Mouse (Mus musculus): ENCODE measurements around the gene Trp73.

Gene Trp73

DNA sequence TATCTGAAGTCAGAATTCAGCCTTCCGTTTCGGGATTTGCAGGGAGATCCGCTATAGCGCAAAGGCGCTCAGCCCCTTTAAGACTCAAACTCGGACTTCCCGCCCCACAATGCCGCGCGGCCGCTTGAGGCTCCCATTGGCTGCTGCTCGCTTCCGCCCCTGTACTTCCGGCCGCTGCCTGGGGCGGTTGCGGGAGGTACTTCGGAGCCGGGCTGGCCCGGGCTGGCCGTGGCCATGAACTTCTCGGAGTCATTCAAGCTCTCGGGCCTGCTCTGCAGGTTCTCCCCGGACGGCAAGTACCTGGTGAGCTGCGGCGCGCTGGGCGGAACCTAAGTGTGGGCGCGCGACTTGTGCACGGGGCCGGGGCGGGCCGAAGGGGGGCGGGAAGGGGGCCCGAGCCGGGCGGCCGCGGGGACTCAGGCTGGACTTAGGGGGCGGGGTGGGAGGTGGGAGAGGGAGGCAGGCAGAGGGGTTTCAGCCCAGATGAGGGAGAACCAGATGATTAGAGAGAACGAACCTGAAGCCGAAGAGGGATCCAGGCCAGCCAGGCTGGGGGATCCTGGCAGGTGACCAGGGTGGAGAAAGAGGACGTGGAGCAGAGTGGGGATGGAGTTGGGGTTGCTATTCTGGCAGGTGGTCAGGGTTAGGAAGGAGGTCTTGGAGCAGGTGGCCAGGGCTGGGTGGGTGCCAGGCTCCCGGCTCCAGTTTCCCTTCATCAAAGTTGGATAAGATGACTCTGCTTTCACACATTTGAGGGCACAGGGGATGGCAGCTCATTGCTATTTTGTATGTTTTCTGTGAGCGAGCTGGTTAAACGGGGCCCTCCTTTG lies 2.4 kb upstream of the Trp73 start, which contains the start of gene Wrap73:
Gene Wrap73 (plus strand): TSS at position 162 of the 830 bp plus-strand sequence.
- peak; percentile 87 for DNase-seq (ENCODE audit: low read depth, low spot score)

- no peak for DNase-seq (ENCODE audit: low read depth, low spot score)
Measured at GRCm38 (mm10) chr4:154141009-154141867, 1.2 kb upstream of the Trp73 start.

GRCm38 (mm10) chr4:154140213-154141008 lies 403 bp upstream of the Trp73 start:
- no peak for DNase-seq (ENCODE audit: low read depth, low spot score)

- no peak for DNase-seq (ENCODE audit: low read depth, low spot score)
Measured at GRCm38 (mm10) chr4:154139671-154140181, 282 bp downstream of the Trp73 start.

DNA sequence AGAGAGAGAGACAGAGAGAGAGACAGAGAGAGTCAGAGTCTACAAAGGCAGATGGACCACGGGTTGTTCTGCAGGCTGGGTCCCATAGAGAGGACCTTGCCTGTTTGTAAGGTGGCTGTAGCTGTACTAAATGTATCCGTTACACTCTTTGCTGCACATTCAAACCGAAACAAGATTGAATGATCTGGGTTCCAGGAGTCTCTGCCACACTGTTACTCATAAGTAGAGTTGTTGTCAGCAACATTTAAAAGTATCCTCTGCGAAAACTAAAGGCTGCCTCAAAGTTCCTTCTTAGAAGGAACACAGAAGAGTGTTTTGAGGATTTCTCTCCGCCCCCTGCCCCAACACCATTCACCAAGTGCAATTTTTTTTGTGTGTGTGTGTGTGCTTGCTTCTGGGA lies 2.9 kb downstream of the Trp73 start:
- no peak for DNase-seq (ENCODE audit: low read depth, low spot score)

DNA sequence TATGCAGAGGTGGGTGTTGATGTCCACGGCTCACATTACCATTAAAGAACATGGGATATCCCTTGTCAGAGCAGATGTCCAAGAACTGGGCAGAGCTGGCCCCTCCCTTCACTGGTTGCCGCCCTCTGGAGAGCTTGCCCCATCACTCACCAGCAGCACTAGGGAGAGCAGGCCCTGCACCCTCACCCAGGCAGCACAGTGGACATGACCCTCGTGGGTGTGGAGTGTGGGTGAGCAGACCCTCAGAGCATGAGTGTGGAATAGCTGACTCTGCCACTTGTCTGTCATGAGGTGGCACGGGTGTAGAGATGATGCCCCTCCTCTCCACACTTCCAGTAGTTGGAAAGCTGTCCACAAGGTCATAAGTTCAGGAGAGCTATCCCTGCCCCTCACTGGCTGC lies 5.2 kb downstream of the Trp73 start:
- DNase-seq (ENCODE audit: low read depth, low spot score), result no peak

DNA sequence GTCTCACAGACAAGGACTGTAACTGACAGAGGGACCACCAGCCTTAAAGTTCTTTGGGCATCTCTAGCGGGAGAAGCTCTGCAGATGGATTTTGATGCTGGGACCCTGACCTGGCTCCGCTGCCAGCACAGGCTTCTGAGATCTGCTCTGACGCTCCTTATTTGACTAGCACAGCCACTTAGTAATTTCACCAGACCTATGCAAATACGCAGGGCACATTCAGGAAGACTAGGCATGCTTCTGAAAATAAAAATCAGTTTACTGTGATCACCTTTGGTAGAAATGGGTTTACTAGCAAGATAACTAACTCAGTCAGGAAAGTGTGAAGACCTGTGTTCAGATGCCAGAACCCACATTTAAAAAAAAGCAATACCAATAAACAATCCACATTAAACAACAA lies 8.1 kb downstream of the Trp73 start:
- DNase-seq (ENCODE audit: low read depth, low spot score), result no peak

- no peak for DNase-seq (ENCODE audit: low read depth, low spot score)
Measured at GRCm38 (mm10) chr4:154129950-154130349, 10.1 kb downstream of the Trp73 start.

DNA sequence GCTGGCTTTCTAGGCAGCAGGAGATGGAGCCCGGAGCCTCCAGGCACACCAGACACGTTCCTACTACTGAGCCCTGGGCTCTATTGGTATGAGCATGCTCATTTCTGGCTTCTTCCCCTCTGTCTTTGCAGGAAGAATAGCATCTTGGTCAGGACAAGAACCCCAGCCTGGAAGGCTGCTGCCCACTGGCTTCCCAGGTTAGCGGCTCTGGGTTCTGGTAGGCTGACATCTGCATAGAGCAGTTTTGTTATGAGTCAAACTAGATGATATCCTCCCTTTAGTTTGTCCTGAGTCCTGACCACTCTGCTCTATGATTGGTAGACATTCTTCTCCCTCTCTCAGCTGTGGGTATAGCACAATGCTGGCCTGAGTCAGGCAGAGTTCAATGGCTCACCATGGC lies 12.7 kb downstream of the Trp73 start:
- no peak for DNase-seq (ENCODE audit: low read depth, low spot score)

DNA sequence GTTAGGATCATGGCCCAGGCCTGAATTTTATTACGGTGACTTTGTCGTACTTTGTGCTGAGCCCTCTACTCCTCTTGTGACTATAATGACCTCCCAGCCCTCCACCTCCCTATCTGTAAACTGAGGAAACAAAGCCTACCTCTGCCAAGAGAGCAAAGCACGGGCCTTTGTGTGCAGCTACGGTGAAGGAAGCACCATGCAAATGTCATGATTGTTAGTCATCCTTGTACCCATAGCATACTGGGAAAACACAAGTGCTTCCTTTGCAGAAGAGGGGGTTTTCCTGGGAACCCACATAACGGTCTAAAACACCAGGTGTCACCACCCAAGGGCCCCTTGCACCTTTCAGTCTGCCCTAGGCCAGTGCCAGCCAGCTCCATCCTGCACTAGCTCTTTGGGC lies 14.8 kb downstream of the Trp73 start:
- DNase-seq (ENCODE audit: low read depth, low spot score), result no peak

DNA sequence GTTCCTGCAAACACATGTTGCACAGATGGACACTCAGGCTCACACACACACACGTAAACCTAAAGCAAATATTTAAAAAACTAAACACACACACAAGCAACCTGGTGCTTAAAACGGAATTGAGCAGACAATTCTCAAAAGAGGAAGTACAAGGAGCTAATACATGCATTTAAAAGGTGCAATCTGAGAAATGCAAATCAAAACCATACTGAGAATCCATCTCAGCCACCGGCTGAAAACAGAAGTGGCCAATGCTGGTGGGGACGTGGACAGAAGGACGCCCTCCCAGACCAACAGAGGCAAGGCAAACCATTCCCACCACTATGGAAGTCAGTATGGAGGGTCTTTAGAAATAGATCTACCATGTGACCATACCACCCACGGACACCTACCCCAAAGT lies 16.5 kb downstream of the Trp73 start:
- DNase-seq (ENCODE audit: low read depth, low spot score), result no peak

- no peak for DNase-seq (ENCODE audit: low read depth, low spot score)
Measured at GRCm38 (mm10) chr4:154122374-154122773, 17.6 kb downstream of the Trp73 start.

DNA sequence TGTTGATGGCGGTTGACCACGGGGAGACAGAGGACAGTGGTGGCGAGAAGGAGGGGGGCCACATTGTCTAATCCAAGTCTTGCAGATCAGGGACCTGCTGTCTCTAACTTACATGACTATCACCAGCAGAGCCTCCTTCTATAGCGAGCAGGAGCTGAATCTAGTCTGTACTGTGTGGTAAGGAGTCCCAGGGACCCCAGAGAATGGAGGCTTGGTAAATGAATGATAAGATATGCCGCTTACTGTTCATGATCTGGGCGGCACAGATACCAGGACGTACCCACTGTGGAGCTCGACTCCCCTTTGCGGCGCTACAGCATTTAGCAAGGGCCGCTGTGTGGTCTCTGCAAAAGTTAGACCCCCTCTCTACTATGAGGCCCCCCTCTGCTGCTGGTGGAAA lies 18.2 kb downstream of the Trp73 start:
- no peak for DNase-seq (ENCODE audit: low read depth, low spot score)

GRCm38 (mm10) chr4:154119208-154119607 lies 20.8 kb downstream of the Trp73 start:
- no peak for DNase-seq (ENCODE audit: low read depth, low spot score)

- no peak for DNase-seq (ENCODE audit: low read depth, low spot score)
Measured at GRCm38 (mm10) chr4:154118782-154119181, 21.2 kb downstream of the Trp73 start.

DNA sequence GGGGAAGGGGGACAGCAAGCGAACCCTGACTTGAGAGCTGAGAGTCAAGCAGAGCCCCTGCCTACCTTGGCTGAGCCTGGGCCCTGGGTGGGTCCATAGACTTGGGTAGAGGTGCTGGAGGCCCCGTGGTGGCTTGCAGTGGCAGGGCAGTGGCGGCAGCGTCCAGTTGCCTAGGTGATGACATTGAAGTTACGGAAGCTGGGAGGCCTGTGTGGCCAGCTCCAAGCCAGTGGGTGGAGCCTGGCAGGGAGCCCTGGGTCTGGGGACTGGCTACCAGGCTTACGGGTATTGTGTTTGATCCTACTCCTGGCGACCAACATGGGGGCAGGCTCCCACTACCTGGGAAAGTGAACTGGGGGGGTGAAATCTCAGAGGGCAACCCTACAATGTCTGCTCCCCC lies 23.6 kb downstream of the Trp73 start:
- DNase-seq (ENCODE audit: low read depth, low spot score), result no peak

- DNase-seq (ENCODE audit: low read depth, low spot score), result no peak
Measured at GRCm38 (mm10) chr4:154109850-154110243, 30.2 kb downstream of the Trp73 start.

DNA sequence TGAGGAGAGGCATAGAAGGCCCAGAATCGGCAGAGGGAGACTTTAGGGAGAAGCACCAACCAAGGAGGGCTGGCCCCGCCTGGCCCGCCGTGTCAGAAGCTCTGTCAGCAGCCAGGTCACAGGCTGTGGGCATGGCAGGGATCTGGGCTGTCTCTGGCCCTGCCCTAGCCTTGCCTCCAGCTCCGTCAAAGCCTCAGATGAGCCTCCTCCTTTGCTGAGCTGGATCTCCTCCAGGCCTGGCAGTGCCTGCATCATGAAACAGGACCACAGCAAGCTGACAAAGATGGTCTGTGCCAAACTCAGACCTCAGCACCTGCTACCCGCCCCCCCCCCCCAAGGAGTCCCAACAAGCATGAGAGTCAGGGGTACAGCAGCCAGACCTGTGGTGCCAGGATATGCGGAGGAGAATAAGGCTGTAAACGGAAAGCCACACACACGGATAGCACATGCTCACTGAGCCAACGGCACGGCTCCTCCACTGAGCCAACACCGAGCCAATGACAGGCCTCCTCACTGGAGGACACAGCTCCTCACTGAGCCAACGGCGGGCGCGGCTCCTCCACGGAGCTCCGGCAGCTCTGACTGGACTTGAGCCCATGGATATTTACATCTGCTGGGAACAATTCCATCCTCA lies 30.7 kb downstream of the Trp73 start:
- peak; percentile 50 for DNase-seq (ENCODE audit: low read depth, low spot score)

GRCm38 (mm10) chr4:154106497-154107061 lies 33.4 kb downstream of the Trp73 start:
- no peak for DNase-seq (ENCODE audit: low read depth, low spot score)

GRCm38 (mm10) chr4:154105381-154106001 lies 34.5 kb downstream of the Trp73 start:
- DNase-seq (ENCODE audit: low read depth, low spot score), result no peak
